Mouse (Mus musculus) kidney, embryonic 15.5 days (tissue): ENCODE data around the gene Mynn. TPM values are rescaled to one million over a fixed set of nuclear protein-coding genes. Genes with fewer than 3 reads are reported as not detected.
"Not testable (repeated sequence)": the region's sequence is repeated elsewhere in the genome, so short reads cannot be mapped to it uniquely, and the experiment has no call there.

ENCODE experiments used
- ATAC-seq: fragments of 200-750 bp; cut with Nextera tagmentation; replicated peaks from 2 replicates; pipeline ENCODE4 v1.8.0; 2017; ENCODE audit warnings: moderate TSS enrichment; ENCODE audit not compliant: low FRiP score
- H3K27ac ChIP-seq: fragments of 300-500 bp; sonication (generic); 2 replicates; pipeline ENCODE4 v1.5.1; 2015; ENCODE audit warnings: mild to moderate bottlenecking, inconsistent platforms
- H3K27me3 ChIP-seq: fragments of 300-500 bp; sonication (generic); 2 replicates; pipeline ENCODE4 v1.6.1; 2015; ENCODE audit warnings: inconsistent platforms
- H3K36me3 ChIP-seq: fragments of 300-500 bp; sonication (generic); 2 replicates; pipeline ENCODE4 v1.6.1; 2015; ENCODE audit warnings: inconsistent platforms
- H3K4me1 ChIP-seq: fragments of 300-500 bp; sonication (generic); 2 replicates; pipeline ENCODE4 v1.6.1; 2015; ENCODE audit warnings: inconsistent platforms
- H3K4me2 ChIP-seq: fragments of 300-500 bp; sonication (generic); 2 replicates; pipeline ENCODE4 v1.6.1; 2015; ENCODE audit warnings: moderate library complexity, mild to moderate bottlenecking, inconsistent platforms
- H3K4me3 ChIP-seq: fragments of 300-500 bp; sonication (generic); replicated peaks from 2 replicates; pipeline ENCODE4 v1.5.1; 2015; ENCODE audit warnings: mild to moderate bottlenecking, inconsistent platforms
- H3K9ac ChIP-seq: fragments of 300-500 bp; sonication (generic); 2 replicates; pipeline ENCODE4 v1.6.1; 2015; ENCODE audit warnings: mild to moderate bottlenecking, inconsistent platforms
- H3K9me3 ChIP-seq: fragments of 300-500 bp; sonication (generic); replicated peaks from 2 replicates; pipeline ENCODE4 v1.6.1; 2016; ENCODE audit warnings: inconsistent platforms
- WGBS: fragments of 180-500 bp; shearing (Covaris S2); methylation state at CpG from one replicate; pipeline ENCODE4 v1.1.7; 2015; ENCODE audit warnings: mixed read lengths; 5-methylcytosine and 5-hydroxymethylcytosine counted together
- polyA plus RNA-seq: library from polyadenylated mRNA; unstranded; fragments of >200 nt; fragmentation: Nextera tagmentation; extraction: Ambion mirVana; gene quantifications from 2 replicates; pipeline ENCODE4 v1.2.1, GENCODE M21; 2015

The Mynn gene
- 34.3 and 36.0 TPM in 2 replicates for polyA plus RNA-seq

- Histone ChIP-seq H3K9ac (peak within 1 kb of the TSS; percentile 81), H3K27me3 (peaks cover 9% of the 10 kb centered on the region; the same call in 1 of the 2 replicates), H3K9me3 (no peaks in the 10 kb centered on the region), H3K36me3 (peaks cover 25% of the 10 kb centered on the region), H3K4me2 (peak within 1 kb of the TSS; percentile 96), H3K4me3 (peak within 1 kb of the TSS; percentile 90), H3K27ac (peak within 1 kb of the TSS; percentile 99), H3K4me1 (peaks cover 25% of the 10 kb centered on the region)
- peak; percentile 95 for ATAC-seq
- WGBS = under 1% methylated on average over 40 of the region's 40 CpGs
These were observed at the start of gene Mynn for GRCm38 (mm10) chr3:30602065-30602739. Gene Mynn, plus strand, starts transcription at chr3:30602065.

- ATAC-seq = 0 out of 2 replicates have a peak, but pooled peaks have one; percentile 54
- no peak overlapping the region for H3K9ac ChIP-seq
- H3K4me2 ChIP-seq = no peak overlapping the region
- 59% methylated on average over 6 of the region's 6 CpGs for WGBS
- H3K36me3 ChIP-seq = no peaks in the 10 kb centered on the region
- H3K27me3 ChIP-seq = no peaks in the 10 kb centered on the region
- H3K9me3 ChIP-seq = no peaks in the 10 kb centered on the region
- no peak overlapping the region for H3K27ac ChIP-seq
- no peak overlapping the region for H3K4me3 ChIP-seq
- 0 out of 2 replicates have a peak, but pooled peaks cover 3% of the 10 kb centered on the region for H3K4me1 ChIP-seq
These were observed 48.1 kb upstream of the Mynn start for GRCm38 (mm10) chr3:30553741-30554140.

GRCm38 (mm10) chr3:30560677-30561314, 41.1 kb upstream of the Mynn start:
- Histone ChIP-seq H3K4me2 (no peak overlapping the region), H3K9ac (no peak overlapping the region), H3K4me1 (no peaks in the 10 kb centered on the region), H3K9me3 (no peaks in the 10 kb centered on the region), H3K27me3 (no peaks in the 10 kb centered on the region), H3K27ac (no peak overlapping the region), H3K36me3 (no peaks in the 10 kb centered on the region), H3K4me3 (no peak overlapping the region)
- ATAC-seq = no peak
- WGBS = 52% methylated on average over 6 of the region's 6 CpGs

- not testable (repeated sequence) for H3K4me2 ChIP-seq, ATAC-seq, H3K27me3 ChIP-seq, H3K9ac ChIP-seq, H3K36me3 ChIP-seq, H3K27ac ChIP-seq, H3K9me3 ChIP-seq, H3K4me3 ChIP-seq, H3K4me1 ChIP-seq
- WGBS = 0% methylated on average over 1 of the region's 2 CpGs
These were observed 35.5 kb upstream of the Mynn start for GRCm38 (mm10) chr3:30566333-30566732.

GRCm38 (mm10) chr3:30573549-30573948, 28.3 kb upstream of the Mynn start:
- Histone ChIP-seq H3K27ac (no peak overlapping the region), H3K9ac (no peak overlapping the region), H3K36me3 (no peaks in the 10 kb centered on the region), H3K4me1 (no peaks in the 10 kb centered on the region), H3K27me3 (no peaks in the 10 kb centered on the region), H3K9me3 (no peaks in the 10 kb centered on the region), H3K4me3 (no peak overlapping the region), H3K4me2 (no peak overlapping the region)
- 27% methylated on average over 2 of the region's 2 CpGs for WGBS
- ATAC-seq = no peak

- 81% methylated on average over 6 of the region's 6 CpGs for WGBS
- H3K27me3 ChIP-seq = no peaks in the 10 kb centered on the region
- no peaks in the 10 kb centered on the region for H3K9me3 ChIP-seq
- no peak for ATAC-seq
- no peaks in the 10 kb centered on the region for H3K4me1 ChIP-seq
- H3K36me3 ChIP-seq = no peaks in the 10 kb centered on the region
- no peak overlapping the region for H3K9ac ChIP-seq
- H3K4me2 ChIP-seq = no peak overlapping the region
- no peak overlapping the region for H3K27ac ChIP-seq
- H3K4me3 ChIP-seq = no peak overlapping the region
These were observed 13.0 kb upstream of the Mynn start for GRCm38 (mm10) chr3:30588865-30589264.

- no peak overlapping the region for H3K4me3 ChIP-seq
- 3% methylated on average over 2 of the region's 2 CpGs for WGBS
- H3K4me1 ChIP-seq = peaks cover 10% of the 10 kb centered on the region; the same call in 1 of the 2 replicates
- H3K9ac ChIP-seq = no peak overlapping the region; the same call in 1 of the 2 replicates
- H3K36me3 ChIP-seq = no peaks in the 10 kb centered on the region
- peak; percentile 61; the same call in 1 of the 2 replicates for ATAC-seq
- no peak overlapping the region for H3K4me2 ChIP-seq
- H3K9me3 ChIP-seq = no peaks in the 10 kb centered on the region
- peak overlapping the region; percentile 34; the same call in 1 of the 2 replicates for H3K27ac ChIP-seq
- H3K27me3 ChIP-seq = no peaks in the 10 kb centered on the region
These were observed 9.4 kb upstream of the Mynn start for GRCm38 (mm10) chr3:30592418-30592853.

GRCm38 (mm10) chr3:30593719-30594485, 8.0 kb upstream of the Mynn start:
- H3K4me1 ChIP-seq = peaks cover 10% of the 10 kb centered on the region; the same call in 1 of the 2 replicates
- H3K9ac ChIP-seq = no peak overlapping the region
- no peak overlapping the region for H3K4me3 ChIP-seq
- WGBS = 81% methylated on average over 4 of the region's 4 CpGs
- no peak overlapping the region for H3K4me2 ChIP-seq
- H3K27me3 ChIP-seq = peaks cover 7% of the 10 kb centered on the region; the same call in 1 of the 2 replicates
- no peaks in the 10 kb centered on the region for H3K36me3 ChIP-seq
- H3K27ac ChIP-seq = no peak overlapping the region
- no peak for ATAC-seq
- H3K9me3 ChIP-seq = no peaks in the 10 kb centered on the region

- Histone ChIP-seq H3K9ac (peak overlapping the region; percentile 74), H3K27me3 (peaks cover 9% of the 10 kb centered on the region; the same call in 1 of the 2 replicates), H3K27ac (no peak overlapping the region), H3K4me1 (peaks cover 21% of the 10 kb centered on the region), H3K36me3 (no peaks in the 10 kb centered on the region), H3K4me3 (peak overlapping the region; percentile 80), H3K9me3 (no peaks in the 10 kb centered on the region), H3K4me2 (peak overlapping the region; percentile 93)
- WGBS = under 1% methylated on average over 62 of the region's 62 CpGs
- peak; percentile 66 for ATAC-seq
These were observed 6.6 kb upstream of the Mynn start for GRCm38 (mm10) chr3:30595111-30595832.

- ATAC-seq = no peak
- Histone ChIP-seq H3K4me2 (no peak overlapping the region), H3K9me3 (no peaks in the 10 kb centered on the region), H3K4me1 (peaks cover 23% of the 10 kb centered on the region), H3K9ac (no peak overlapping the region), H3K27me3 (peaks cover 9% of the 10 kb centered on the region; the same call in 1 of the 2 replicates), H3K36me3 (no peaks in the 10 kb centered on the region), H3K4me3 (no peak overlapping the region), H3K27ac (no peak overlapping the region)
- WGBS = 82% methylated on average over 7 of the region's 7 CpGs
These were observed 4.6 kb upstream of the Mynn start for GRCm38 (mm10) chr3:30597271-30597670.
